Mouse (Mus musculus): ENCODE measurements around the gene Chgb. TPM values are rescaled to one million over a fixed set of nuclear protein-coding genes. Genes with fewer than 3 reads are reported as not detected.

The Chgb gene
- total RNA-seq (2023): not detected

DNA sequence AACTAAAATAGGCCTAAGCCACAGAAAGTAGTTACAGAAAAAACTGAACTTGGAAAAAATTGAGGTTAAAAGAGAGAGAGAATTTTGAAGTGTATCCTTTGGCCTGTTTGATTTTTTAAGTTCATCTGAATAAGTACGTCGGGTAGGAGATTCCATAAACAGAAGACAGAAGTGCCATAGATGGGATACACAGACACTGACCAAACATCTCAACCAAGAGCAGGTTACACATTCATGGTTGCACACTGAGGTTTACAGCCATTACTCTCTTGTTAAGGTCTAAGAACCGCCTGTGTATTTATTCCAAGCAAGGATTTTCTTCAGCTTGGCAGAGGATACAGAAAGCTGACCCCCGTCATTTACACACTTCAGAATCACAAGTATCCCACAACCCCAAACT lies at the start of gene Chgb:
Gene Chgb, plus strand, starts transcription at position 301 of the 400 bp plus-strand sequence.

DNA sequence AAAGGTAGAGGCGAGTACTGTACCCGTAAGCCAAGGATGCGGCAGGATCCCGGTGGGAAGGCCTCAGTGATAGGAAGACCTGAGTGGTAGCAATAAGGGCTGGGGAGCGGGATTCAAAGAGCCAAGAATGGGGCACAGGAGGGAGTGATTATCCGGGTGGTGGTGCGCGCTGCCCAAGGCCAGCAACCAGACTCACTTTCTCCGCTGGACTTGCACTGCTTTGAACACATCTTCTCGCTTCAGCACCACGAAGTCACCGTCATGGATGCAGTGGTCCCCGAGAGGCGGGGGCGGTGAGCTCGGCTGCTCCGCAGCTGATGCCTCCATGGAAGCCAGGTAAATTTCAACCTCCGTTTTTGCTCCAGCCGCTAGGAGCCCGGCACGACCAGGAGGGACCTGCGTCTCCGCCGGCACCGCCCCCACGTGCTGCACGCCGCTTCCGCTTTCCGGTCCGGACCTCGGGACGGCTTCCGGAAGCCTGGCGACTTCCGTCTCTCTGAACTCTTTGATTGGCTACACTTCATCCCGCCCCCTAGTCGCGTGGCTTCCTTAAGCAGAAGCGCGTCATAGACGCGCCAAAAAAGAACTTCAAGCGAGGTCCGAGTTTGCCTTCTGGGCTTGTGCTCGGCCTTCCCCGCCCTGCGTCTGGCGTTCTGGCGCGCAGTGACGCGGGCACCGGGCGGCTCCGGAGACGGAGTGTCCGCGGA lies 34.7 kb downstream of the Chgb start, which contains the start of the genes Trmt6 and Mcm8:
Gene Trmt6, minus strand, starts transcription at position 448 of the 707 bp plus-strand sequence.
Gene Mcm8, plus strand, starts transcription at position 534 of the 707 bp plus-strand sequence.

Other genes with a start within 250 kb of the Chgb start
- gene Gpcpd1, start 193.5 kb upstream of the Chgb start, total RNA-seq (2023): 10 to 100 TPM; 60.1 to 72.8 TPM
- 10 to 100 TPM; 28.4 to 37.4 TPM for gene Shld1, start 94.3 kb upstream of the Chgb start, total RNA-seq (2023)
- 10 to 100 TPM; 32.4 to 40.8 TPM for gene Trmt6, start 34.8 kb downstream of the Chgb start, total RNA-seq (2023)
- gene Mcm8, start 34.9 kb downstream of the Chgb start, total RNA-seq (2023): 1 to 10 TPM; 3.6 to 5.2 TPM
- 10 to 100 TPM; 10.8 to 13.4 TPM for gene Crls1, start 65.4 kb downstream of the Chgb start, total RNA-seq (2023)
- under 1 TPM; 0.23 to 0.30 TPM for gene Lrrn4, start 99.6 kb downstream of the Chgb start, total RNA-seq (2023)
- gene Fermt1, start 164.6 kb downstream of the Chgb start, total RNA-seq (2023): not detected